Mouse (Mus musculus) cerebellum, adult 2 months (tissue): ENCODE results near the gene Znfx1. TPM values are rescaled to one million over a fixed set of nuclear protein-coding genes. Genes with fewer than 3 reads are reported as not detected.

Experiments
- DNase-seq, 2 experiments: peaks; one replicate each; pipeline ENCODE4 v3.0.0; 2021
- H3K27ac ChIP-seq: fragments of 200-500 bp; 2 replicates; pipeline ENCODE4 v1.5.1; 2012; ENCODE audit warnings: low read length, control low read depth, inconsistent platforms; ENCODE audit not compliant: insufficient read depth
- H3K27me3 ChIP-seq: fragments of 200-500 bp; 2 replicates; pipeline ENCODE4 v1.6.1; 2012; ENCODE audit warnings: inconsistent platforms, mild to moderate bottlenecking, low read length, moderate library complexity; ENCODE audit not compliant: control insufficient read depth, insufficient read depth
- H3K4me1 ChIP-seq: fragments of 200-500 bp; 2 replicates; pipeline ENCODE4 v1.6.1; 2011; ENCODE audit warnings: low read length; ENCODE audit not compliant: control insufficient read depth, insufficient read depth
- H3K4me3 ChIP-seq: fragments of 200-500 bp; replicated peaks from 2 replicates; pipeline ENCODE3; 2011; ENCODE audit warnings: mild to moderate bottlenecking, low read depth, low read length, control low read depth; ENCODE audit not compliant: insufficient read depth
- CTCF ChIP-seq: fragments of 200-500 bp; IDR thresholded peaks from 2 replicates; pipeline ENCODE4 v1.5.1; 2011; ENCODE audit warnings: low read depth, mild to moderate bottlenecking, control low read depth, low read length, moderate library complexity, borderline replicate concordance; ENCODE audit not compliant: insufficient read depth
- POLR2A ChIP-seq: fragments of 200-500 bp; IDR thresholded peaks from 2 replicates; pipeline ENCODE4 v1.6.1; 2011; ENCODE audit warnings: low read length, control low read depth, borderline replicate concordance; ENCODE audit not compliant: insufficient read depth
- WGBS: fragments of 180-500 bp; shearing (Covaris S2); methylation state at CpG from one replicate; pipeline ENCODE4 v1.1.7; 2018; 5-methylcytosine and 5-hydroxymethylcytosine counted together
- polyA plus RNA-seq: library from polyadenylated mRNA; depleted of rRNA; stranded (reverse); fragments of >200 nt; gene quantifications from 2 replicates; pipeline ENCODE4 v1.2.3, GENCODE M21; 2012

Gene Znfx1
- polyA plus RNA-seq, 1 experiment = 25.9 TPM

GRCm38 (mm10) chr2:167061381-167062034 is 1.3 kb downstream of the Znfx1 start:
- Histone ChIP-seq H3K4me1 (peaks cover 20% of the 10 kb centered on the region; the same call in 1 of the 2 replicates), H3K27me3 (no peaks in the 10 kb centered on the region), H3K4me3 (peak overlapping the region; percentile 95), H3K27ac (no peak overlapping the region)
- TF ChIP-seq CTCF = no peak
- no peak for TF ChIP-seq POLR2A
- peak in 1 of 2 experiments; percentile 41 for DNase-seq
- WGBS = 22% methylated on average over 11 of the region's 11 CpGs

GRCm38 (mm10) chr2:167060761-167061160 is 2.1 kb downstream of the Znfx1 start:
- H3K4me1 ChIP-seq = peaks cover 20% of the 10 kb centered on the region; the same call in 1 of the 2 replicates
- TF ChIP-seq POLR2A = no peak
- TF ChIP-seq CTCF = no peak
- no peak overlapping the region for H3K4me3 ChIP-seq
- DNase-seq = no peak
- H3K27me3 ChIP-seq = no peaks in the 10 kb centered on the region
- no peak overlapping the region for H3K27ac ChIP-seq

DNA sequence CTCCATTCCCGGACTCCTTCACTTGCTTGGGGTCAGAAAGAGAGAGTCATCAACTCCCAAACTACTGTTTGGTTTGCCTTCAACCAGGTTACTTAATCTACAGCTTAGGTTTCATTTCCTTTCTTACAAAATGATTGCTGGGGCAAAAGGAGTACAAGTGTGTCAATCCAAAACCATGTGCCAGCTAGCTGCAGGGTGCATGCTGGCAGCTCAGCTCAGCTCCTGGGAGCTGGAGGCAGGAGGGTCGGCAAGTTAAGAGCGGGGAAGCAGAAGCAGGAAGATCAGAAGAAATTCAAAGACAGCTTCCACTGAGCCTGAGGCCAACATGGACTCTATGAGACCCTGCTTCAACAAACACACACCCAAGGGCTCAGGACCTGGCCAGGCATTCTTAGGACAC is 2.5 kb downstream of the Znfx1 start:
- H3K4me3 ChIP-seq = no peak overlapping the region
- H3K27ac ChIP-seq = no peak overlapping the region
- TF ChIP-seq CTCF (no peak), POLR2A (no peak)
- DNase-seq = peak in 1 of 2 experiments; percentile 32
- no peaks in the 10 kb centered on the region for H3K27me3 ChIP-seq
- 36% methylated on average over 3 of the region's 3 CpGs for WGBS
- H3K4me1 ChIP-seq = peaks cover 21% of the 10 kb centered on the region

- Histone ChIP-seq H3K27ac (no peak overlapping the region), H3K4me1 (peaks cover 22% of the 10 kb centered on the region), H3K27me3 (no peaks in the 10 kb centered on the region), H3K4me3 (no peak overlapping the region)
- 81% methylated on average over 12 of the region's 12 CpGs for WGBS
- DNase-seq = no peak
- TF ChIP-seq CTCF (no peak), POLR2A (no peak)
Measured at GRCm38 (mm10) chr2:167059960-167060359, 2.9 kb downstream of the Znfx1 start.

DNA sequence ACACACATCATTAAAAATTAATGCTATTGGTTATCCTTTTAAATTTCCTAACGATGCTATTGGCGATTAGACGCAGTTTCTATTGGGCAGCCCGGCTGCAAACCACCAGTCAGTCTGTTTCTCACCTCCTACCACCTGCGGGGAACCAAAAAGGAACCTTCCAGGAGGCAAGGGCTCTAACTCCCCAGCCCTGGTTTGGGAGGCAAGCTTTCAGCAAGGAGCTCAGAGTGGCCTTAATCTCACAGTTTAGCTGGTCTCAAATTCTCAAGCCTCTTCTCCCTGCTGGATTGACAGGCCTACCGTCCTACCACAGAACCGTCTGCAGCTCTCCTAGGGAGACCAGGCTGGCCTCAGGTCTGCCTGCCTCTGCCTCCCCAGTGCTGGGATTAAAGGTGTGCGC is 3.3 kb downstream of the Znfx1 start:
- H3K4me1 ChIP-seq = peaks cover 18% of the 10 kb centered on the region
- no peaks in the 10 kb centered on the region for H3K27me3 ChIP-seq
- no peak overlapping the region for H3K4me3 ChIP-seq
- no peak overlapping the region for H3K27ac ChIP-seq
- no peak for DNase-seq
- TF ChIP-seq POLR2A = no peak
- TF ChIP-seq CTCF = no peak
- WGBS = 60% methylated on average over 8 of the region's 8 CpGs

DNA sequence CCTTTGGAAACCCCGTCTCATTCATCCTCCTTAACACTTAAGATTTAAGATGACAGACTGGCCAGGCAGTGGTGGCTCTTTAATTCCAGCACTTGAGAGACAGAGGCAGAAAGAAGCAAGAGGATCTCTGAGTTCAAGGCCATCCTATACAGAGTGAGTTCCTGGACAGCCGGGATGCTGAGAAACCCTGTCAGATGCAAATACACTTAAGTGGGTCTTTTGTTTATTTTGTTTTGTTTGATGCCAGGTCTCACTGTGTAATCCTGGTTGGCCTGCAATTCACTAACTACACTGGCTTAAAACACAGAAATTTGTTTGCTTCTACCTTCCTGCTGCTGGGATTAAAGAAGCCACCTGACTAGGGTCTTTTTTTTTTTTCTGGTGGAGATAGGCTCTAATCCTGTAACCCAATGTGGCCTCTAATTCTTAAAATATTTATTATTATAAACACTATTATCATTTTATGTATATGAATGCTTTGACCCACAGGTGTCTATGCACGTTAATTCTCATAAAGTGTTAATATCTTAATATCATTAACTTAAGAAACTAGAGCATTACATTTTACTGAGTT is 3.9 kb downstream of the Znfx1 start:
- no peak overlapping the region for H3K4me3 ChIP-seq
- H3K27me3 ChIP-seq = no peaks in the 10 kb centered on the region
- DNase-seq = no peak
- no peak for TF ChIP-seq POLR2A
- TF ChIP-seq CTCF = no peak
- no peak overlapping the region for H3K27ac ChIP-seq
- 87% methylated on average over 3 of the region's 3 CpGs for WGBS
- H3K4me1 ChIP-seq = peaks cover 18% of the 10 kb centered on the region; the same call in 1 of the 2 replicates

DNA sequence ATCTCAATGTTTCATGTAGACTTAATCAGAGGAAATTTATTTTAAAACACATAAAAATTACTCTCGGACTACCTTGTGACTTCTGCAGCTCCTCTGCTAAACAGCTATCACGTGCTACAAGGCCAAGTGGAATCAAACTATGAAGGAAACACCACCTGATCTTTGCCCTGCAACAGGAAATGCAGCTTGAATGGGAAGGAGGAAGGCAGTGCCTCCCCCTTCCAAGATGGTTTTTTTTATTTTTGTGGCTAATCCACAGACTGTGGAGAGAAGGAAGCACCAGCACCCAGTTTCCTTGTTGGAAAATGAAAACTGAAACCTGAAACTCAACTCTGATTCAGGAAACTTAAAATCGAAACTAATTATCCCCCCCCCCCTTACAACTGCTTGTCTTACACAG is 4.6 kb downstream of the Znfx1 start:
- whole genome bisulfite sequencing = 86% methylated on average over 3 of the region's 3 CpGs
- DNase-seq = no peak
- H3K27me3 ChIP-seq = no peaks in the 10 kb centered on the region
- no peak overlapping the region for H3K27ac ChIP-seq
- H3K4me1 ChIP-seq = peaks cover 21% of the 10 kb centered on the region
- no peak overlapping the region for H3K4me3 ChIP-seq
- TF ChIP-seq CTCF = no peak
- no peak for TF ChIP-seq POLR2A

DNA sequence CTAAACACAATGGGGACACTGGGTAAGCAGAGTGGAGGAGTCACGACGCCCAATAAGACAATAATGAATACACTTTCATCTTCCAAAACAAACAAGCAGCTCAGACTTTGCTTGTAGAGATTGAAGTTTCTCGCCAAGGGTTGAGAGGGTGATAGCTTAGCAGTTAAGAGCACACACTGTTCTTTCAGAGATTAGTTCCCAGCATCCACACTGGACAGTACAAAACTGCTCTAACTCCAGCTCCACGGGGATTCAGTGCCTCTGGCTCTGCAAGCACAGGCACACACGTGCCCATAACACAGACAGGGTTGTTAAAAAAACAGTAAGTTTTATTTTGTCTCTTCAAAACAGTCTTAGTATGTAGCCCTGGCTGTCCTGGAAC is 5.9 kb downstream of the Znfx1 start:
- H3K27me3 ChIP-seq = no peaks in the 10 kb centered on the region
- H3K27ac ChIP-seq = no peak overlapping the region
- no peak for DNase-seq
- H3K4me3 ChIP-seq = no peak overlapping the region
- TF ChIP-seq POLR2A (no peak), CTCF (no peak)
- WGBS = 85% methylated on average over 5 of the region's 5 CpGs
- H3K4me1 ChIP-seq = peaks cover 23% of the 10 kb centered on the region
